Mouse (Mus musculus) frontal cortex, postnatal 36 days (tissue): ENCODE data around the gene Pla2g4d.
A peak's percentile ranks its signal among the peaks of the same experiment; 100 is the strongest.

Experiments used
- DNase-seq, 2 experiments: peaks; one replicate each; pipeline ENCODE4 v3.0.0; 2022; ENCODE audit warnings: low spot score in 2 of 2

Pla2g4d gene

DNA sequence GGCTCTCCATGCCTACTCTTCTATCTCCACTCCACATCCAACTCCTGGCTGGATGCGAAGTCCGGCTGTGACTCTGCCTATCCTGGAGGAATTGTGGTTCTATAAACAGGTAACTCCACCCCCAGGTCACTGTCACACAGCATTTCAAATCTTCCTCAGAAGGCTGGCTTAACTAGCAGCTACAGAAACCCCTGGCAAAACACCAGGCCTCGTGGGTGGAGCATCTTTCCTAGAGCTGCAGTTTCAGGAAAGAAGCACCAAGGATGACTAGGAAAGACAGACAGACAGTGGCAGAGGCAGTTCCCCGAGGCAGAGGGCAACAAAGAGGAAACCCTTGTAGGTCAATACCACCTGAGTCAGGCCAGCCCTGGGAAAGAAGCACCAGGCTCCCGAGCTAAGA is at the start of gene Pla2g4d:
TSS of gene Pla2g4d (minus strand) at position 203 of the 400 bp plus-strand sequence.
- peak; percentile 49 to 57 for DNase-seq

DNA sequence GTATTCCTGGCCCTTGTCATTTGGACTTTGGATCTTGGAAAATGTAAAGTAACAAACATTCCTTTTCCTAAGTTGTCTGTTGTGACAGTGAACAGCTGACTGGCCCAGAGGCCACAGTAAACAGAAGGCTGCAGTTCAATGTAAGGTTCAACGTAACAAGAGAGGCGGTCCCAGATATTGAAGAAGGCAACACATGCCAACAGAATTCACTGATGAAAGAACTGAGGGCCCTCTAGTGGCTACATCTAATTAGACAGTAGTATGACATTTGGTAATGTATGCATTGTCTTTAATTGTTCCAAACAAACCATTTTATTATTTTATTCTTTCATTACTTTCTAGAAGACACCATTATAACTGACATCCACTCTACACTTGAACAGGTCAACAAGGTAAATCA is 48.9 kb upstream of the Pla2g4d start:
- DNase-seq = no peak

DNA sequence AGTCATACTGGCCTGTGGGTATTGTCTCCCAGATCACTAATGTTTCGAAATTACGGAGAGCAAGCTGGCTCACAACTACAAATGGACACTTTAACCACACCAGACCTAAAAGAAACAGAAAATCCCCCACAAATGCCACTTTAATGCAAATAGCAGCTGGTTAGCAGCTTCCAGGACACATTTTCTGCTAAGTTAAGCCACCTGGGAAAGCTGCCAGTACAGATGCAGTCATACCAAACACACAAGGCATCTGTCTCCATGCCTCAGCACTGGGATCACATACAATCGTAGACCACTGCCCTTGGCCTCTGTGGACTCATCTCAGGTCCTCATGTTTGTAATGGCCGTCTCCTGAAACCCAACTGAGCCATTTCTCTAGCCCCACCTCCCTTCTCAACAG is 42.6 kb upstream of the Pla2g4d start:
- peak in 1 of 2 experiments; percentile 49 for DNase-seq

DNA sequence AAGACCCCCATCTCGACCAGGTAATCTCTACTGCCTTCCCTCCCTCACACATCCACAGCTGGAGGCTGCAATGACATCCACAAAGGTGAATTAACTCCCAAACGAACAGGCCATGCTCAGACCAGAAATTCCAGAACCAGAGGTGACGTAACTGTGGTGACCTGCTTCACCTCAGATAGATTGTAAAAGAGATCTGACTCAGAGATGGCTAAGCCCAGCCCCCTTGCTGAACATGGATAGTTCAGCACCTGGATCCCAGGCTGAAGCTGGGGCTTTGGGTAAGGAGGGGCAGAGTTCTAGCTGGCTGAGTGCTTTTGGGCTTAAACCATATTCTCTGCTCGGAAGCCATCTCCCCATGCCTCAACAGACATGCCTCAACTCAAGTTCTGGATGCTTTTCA is 26.1 kb upstream of the Pla2g4d start:
- no peak for DNase-seq

DNA sequence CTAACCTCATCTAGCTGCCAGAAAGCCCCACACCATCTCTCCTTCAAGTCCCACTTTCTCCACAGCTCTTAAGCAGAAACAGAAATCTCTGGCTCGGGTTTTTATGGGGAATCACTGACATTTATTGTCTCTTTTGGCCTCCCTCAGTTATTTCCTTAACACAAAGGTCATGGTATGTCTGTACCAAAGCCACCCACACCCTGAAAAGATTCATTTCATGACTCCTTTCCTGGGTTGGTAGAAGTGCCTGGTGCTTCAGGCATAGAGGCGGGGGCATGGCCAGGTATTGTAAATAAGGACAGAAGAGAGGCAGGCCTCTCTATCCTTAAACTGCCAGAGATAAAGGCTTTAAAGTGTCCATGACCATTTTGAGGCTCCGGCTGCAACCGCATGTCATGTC is 25.5 kb upstream of the Pla2g4d start:
- no peak for DNase-seq

DNA sequence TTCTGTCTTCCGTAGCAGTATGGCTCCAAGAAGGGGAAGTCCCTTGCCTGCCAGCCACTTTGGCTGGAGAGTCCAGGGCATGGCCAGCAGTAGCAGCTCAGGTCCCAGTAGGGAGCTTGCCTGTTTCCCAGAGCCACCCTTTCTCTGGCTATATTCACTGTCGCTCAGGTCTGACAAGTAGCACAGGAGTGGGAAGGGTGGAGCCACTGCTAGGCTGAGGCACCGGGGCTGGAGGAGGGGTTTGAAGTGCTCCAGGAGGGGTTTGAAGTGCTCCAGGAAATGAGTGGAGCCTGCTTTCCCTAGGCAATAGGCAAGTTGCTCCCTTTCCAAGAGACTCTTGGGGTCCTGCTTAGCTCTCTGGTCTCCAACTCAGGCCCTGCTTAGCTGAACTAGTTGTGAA is 25.0 kb upstream of the Pla2g4d start, which contains the start of gene Pla2g4f:
TSS of gene Pla2g4f (minus strand) at position 190 of the 400 bp plus-strand sequence.
- no peak for DNase-seq

DNA sequence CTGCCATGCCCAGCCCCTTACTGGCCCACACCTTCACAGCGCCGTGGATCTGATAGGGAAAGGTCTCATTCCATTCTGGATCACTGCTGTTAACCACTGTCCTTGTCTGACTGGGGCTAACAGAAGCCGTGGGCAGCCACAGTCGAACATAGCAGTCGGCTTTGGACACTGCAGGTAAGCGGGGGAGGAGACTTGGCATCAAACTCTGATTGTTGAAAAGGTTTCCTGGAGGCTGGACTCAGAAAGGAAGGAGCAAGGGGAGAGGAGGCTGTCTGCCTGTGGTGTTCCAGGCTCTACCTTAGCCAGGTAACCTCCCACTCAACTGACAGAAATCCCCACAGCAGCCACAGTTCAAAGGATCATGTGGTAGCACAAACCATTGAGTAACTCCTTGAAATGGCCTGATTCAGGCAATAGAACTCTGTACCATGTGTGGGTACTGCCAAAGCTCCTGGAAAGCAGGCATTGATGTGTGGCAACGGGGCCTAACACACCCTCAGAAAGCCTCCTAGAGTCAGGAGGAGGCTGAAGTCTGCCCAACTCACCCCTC is 23.4 kb upstream of the Pla2g4d start:
- no peak for DNase-seq

DNA sequence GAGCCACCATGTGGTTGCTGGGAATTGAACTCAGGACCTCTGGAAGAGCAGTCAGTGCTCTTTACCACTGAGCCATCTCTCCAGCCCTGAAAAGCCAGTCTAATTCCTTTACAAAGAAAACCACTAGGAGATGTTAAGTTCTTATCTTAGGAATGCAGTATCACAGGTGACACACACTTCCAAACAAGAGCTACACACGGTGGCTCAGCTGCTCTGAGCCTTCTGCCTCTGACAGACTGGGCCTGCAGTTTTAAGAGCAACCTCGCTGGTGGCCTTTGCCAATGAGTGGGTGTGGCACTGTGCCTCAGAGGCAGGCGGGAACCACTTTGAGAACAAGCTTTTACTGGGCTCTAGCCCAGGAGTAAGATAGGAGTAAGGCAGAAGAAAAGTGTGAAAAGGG is 15.1 kb upstream of the Pla2g4d start:
- DNase-seq = no peak

DNA sequence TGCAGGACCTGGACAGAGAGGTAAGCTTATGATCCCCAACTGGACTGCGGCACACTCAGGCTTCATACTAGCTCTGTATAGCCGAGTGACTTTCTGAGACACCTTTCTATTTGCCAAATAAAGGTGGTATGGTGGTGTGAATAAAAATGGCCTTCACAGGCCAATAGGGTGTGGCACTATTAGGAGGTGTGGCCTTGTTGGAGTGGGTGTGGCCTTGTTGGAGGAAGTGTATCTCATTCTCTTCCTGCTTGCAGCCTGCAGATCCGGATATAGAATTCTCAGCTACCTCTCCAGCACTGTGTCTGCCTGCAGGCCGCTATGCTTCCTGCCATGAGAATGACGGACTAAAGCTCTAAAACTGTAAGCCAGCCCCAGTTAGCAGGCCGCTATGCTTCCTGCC is 12.1 kb upstream of the Pla2g4d start:
- no peak for DNase-seq

DNA sequence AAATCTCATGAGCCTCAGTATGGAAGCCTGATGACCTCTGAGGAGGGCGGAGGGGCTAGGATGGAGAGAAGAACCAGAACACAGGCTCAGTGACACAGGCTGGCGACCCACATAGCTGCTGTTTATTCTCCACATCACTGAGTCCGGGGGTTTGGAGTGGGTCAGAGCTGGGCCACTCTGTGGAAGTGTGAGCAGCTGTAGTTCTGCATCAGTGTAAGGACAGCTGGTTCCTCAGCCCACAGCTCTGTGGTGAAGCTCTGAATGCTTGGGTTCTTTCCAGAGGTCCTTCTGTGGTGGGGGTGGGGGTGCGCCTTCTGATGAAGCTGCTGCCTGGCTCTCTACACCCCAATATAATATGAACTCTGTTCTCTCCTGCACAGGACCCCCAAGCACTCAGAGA is 10.9 kb upstream of the Pla2g4d start:
- no peak for DNase-seq

DNA sequence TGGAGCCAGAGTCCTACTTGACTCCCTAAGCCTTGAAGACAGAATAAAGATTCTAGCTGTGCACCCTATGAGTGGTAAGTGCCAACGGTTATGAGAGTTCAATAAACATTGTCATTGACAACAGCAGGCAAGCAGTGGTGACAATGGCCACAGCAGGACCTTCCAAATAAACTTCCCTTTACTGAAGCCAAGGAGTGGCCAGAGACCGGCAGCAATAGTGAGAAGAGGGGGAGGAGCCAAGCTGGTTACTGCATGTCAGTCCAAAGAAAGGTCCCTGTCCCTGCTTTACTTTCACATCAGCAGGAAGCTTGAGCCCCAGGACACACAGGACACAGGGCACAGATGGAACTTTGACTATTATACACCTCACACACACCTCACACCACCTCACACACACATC is 7.2 kb upstream of the Pla2g4d start:
- DNase-seq = no peak

DNA sequence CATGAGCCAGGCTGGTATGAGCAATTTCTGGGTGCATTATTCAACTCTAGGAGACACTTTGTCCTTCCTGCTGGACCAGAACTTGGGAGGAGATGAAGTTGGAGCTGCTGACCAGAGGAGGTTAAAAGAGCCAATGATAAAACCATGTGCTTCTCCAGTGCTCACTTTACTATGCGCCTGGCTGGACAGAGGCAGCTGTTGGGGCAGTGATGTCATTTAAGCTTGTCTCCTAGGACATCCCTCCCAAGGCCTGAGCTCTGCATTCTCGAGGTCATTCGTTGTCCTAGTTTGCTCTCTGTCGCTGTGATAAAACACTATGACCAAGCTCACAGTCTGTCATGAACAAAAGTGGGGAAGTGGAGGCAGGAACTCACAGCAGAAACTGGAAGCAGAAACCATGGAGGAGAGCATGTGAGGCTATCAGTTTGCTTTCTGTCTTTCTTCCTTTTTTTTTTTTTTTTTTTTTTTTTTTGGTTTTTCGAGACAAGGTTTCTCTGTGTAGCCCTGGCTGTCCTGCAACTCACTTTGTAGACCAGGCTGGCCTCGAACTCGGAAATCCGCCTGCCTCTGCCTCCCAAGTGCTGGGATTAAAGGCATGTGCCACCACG is 2.6 kb upstream of the Pla2g4d start:
- DNase-seq = no peak

DNA sequence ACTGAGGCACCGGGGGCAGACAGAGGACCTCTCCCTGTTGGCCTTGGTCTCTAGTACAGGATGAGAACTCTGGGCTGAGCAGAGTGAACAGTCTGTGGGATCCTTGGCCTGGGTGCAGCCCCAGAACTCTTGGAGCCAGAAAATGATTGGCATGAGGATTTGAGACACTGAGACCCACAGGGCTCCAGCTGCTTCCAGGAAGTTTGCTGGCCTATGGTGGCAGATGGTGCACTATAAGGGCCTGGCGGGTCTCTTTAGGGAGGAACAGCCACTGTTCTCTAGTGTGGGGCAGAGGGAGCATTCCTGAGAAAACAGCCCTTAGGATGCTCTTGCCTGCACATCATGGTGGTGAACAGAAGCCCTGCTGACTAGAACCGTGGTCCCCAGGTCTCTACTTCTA is 596 bp downstream of the Pla2g4d start:
- no peak for DNase-seq

DNA sequence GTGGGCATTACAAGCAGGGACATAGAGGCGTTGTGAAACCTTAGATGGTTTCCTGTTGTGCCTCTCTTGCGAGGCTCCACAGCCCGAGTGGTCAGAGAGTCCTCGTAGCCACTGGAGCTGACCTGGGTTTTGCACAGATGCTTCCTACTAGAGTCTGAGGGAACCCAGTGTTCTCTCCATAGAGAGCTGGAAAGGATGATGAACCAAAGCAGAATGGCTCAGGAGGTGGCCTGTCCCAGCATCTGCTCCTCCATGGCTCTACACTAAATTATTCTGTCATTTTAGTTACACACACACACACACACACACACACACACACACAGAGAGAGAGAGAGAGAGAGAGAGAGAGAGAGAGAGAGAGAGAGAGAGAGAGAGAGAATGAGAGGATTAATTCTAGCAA is 3.4 kb downstream of the Pla2g4d start:
- no peak for DNase-seq

DNA sequence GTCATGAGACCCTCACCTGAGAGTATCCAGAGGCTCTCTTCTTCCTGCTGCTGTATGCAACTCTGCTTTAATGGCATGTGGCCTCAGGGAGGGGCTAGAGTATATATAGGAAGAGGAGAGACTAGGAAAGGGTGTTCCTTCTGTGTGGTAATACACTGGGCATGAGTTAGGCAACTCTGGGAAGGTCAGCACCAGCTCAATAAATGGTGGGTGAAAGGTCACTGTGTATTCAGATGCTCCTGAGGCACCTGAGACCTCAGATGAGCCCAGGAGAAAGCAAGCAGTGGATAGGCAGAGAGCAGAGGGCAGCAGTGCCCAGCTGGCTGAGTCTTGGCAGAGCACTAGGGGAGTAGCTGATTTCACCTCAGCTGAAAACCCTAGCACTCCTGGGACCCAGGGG is 4.3 kb downstream of the Pla2g4d start:
- DNase-seq = no peak

DNA sequence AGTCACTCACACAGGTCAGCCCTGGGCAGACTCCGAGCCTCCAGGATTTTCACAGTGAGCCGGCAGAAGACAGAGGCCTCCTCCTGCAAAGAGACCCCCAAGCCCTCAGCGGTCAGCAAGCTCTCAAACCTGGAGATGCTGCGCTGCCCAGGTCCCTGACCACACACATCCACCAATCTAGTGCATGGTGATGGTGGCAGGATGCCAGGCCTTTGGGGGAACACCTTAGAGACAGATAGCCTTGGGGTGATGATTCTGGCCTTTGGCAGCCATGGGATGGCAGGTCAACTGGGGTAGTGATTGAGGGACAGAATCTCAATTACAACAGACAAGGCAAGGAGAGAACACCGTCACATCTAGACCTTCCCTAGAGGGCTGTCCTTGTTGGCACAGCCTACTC is 4.9 kb downstream of the Pla2g4d start:
- no peak for DNase-seq

DNA sequence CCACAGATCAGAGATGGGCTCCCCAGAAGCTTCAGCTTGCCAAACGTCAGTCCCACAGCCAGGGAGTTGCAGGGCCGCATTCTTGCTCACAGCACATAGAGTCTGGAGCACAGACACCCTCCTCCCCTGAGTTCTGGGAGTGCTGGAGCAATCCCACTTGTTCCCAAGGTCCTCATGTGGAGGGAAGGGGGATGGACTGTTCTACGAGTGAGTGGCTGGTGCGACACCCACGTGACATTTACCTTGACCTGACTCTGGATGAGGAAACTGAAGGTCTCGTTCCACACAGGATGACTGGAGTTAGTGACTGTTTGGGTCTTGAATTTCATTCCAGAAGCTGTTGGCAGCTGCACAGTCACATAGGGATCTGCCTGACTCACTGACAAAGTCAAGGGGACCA is 5.4 kb downstream of the Pla2g4d start:
- DNase-seq = no peak

DNA sequence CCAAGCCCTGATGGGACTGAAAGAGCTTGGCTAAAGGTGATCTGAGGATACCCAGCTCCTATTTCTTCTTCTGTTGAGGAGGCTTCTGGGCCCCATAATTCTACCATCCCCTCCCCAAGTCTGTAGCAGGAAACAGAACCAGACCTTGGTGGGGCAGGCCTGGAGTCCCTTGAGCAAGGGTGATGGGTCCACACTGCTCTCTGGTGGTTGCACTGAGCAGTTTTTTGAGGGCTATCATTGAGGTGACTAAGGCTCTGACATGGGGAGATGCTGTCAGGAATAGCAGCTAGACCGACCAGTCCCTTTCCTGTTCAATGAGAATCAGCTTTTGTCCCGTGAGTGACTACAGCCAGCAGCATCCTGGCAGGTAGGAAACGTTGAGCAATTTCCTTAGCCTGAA is 7.8 kb downstream of the Pla2g4d start:
- DNase-seq = no peak

DNA sequence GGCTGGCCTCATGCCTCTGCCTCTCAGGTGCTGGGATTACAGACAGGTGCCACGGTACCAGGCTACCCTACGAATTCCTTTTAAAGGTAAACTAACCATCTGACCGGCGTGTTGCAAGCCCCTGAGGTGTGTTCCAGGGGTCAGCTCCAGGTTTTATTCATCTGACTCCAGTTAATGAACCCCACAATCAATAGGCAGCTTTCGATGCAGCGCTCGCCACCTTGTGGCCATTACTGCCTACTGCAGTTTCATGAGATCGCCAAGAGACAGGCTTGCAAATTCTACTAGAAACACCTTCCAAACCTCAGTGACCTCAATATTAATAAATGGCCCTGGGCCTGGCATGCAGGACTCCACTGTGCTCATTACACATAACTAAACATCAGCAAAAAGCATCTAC is 9.0 kb downstream of the Pla2g4d start:
- DNase-seq = peak; percentile 48 to 67

DNA sequence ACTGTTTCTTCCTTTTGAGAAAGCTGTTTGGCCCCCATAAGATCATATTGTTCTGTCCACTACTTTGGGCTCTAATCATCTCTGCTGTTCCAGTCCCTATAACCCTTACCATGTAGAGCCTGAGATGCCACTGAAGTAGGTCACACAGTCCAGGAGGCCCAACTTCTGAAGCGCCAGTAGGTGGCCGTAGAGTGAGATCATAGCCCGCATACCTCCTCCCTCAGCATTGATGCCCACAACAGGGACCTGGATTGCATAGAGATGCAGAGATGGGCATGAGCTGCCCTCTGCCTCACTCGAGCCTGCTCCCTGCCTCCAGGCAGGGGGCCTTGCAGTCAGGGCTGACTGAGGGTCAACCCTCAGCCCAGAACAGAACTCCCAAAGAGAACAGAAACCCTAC is 12.0 kb downstream of the Pla2g4d start:
- DNase-seq = no peak

DNA sequence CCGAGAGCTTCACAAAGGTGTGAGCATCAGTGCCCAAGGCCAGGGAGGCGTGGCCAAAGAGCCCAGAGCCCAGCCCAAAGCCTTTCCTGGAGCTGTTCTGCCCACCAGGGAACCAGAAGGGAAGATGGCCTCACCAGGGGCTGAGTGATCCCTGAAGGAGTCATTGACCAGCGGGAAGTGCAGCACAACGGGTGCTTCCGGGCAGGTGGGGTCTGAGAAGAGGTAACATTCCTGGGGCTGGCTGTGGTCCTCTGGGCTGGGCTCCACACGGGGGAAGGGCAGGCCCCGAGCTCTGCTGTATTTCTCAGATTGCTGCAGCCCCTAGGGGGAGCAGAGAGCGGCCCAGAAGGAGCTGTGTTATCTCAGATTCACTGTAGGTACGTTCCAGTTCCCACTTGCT is 20.4 kb downstream of the Pla2g4d start:
- DNase-seq = no peak

DNA sequence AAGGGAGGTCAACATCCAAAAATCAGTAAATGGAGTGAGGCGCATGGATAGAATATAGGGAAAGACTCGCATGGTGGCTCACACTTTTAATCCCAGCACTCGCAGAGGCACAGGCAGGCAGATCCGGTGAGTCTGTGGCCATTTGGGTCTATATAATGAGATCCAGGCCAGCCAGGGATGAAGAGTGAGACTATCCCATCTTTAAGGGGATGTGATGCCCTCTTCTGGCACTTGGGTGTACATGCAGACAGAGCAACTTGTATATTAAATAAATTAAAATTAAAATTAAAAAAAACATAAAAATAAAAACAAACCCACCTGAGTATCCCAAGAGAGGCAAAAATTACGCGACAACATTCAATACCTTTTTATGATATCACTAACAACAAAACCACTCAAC is 23.5 kb downstream of the Pla2g4d start:
- peak in 1 of 2 experiments; percentile 31 for DNase-seq

DNA sequence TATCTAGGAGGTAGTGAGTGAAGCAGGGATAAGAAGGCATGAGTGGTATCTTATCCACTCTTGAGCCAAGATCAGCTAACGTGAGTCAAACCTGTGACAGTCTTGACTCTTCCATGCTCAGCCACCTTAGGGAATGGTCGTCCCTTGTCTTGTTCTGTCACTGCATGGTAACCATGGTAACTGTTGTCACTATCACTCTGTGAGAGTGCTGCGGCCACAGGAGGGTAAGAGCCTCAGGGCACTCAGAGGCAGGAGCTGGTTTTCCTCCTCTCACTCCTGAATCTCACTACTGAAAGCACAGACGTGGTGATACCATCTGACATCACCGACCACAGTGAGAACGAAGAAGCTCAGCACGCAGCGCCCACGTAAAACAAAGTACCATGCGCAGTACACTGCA is 24.1 kb downstream of the Pla2g4d start:
- DNase-seq = peak in 1 of 2 experiments; percentile 13

DNA sequence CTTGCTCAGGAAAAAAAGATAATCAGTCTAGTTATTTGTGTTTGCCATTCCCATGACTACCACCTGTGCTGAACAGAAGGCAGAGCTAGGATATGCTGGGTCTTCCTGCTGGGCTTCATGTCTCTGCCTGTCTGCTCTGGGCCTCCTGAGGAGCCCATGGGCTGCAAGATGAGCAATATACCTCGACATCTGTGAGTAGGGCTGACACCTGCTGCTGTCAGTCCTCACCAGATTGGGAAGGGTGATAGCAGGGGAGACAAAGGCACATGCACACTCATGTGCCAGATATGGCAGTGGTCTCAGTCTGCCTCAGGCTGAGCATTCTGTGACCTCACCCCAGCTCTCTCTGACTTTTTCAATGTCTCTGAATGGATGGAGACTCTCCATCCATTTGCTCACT is 26.1 kb downstream of the Pla2g4d start:
- DNase-seq = no peak
